Mouse (Mus musculus): ENCODE results near the gene Rpp25. TPM values are rescaled to one million over a fixed set of nuclear protein-coding genes. Genes with fewer than 3 reads are reported as not detected.

The Rpp25 gene
- not detected in 2 replicates for total RNA-seq (2023)

GRCm38 (mm10) chr9:57503622-57504380 lies at the start of gene Rpp25:
Gene Rpp25 (plus strand): TSS chr9:57504026.

DNA sequence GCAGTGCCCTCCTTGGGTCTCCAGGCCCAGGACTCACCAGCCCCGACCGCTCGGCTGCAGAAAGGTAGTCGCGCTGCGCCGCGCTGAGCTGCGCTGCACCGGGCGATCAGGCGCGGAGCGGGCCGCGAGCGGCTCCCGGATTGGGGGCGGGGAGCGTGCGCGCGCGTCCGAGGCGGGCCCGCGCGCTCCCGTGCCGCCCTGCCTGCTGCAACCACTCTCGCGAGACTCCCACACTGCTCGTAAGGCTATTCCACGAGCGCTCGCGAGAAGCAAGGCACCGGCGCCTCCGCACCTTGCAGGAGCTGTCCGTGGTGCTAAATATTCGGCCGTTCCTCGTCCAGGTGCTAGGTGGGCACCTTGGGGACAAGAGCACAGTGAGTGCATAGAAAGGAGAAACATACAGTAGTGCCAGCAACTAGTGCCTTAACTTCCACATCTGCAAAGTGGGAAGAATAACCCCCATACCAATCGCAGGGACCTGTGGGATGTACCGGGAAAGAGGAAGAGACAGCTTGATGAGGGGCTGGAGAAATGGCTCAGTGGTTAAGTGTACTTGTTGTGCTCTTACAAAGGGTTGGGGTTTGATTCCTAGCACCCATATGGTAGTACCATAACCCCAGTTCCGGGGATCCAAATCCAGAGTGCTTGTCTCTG lies 35.8 kb upstream of the Rpp25 start, which contains the start of gene Scamp5:
Gene Scamp5, minus strand, starts transcription at position 165 of the 654 bp plus-strand sequence.

DNA sequence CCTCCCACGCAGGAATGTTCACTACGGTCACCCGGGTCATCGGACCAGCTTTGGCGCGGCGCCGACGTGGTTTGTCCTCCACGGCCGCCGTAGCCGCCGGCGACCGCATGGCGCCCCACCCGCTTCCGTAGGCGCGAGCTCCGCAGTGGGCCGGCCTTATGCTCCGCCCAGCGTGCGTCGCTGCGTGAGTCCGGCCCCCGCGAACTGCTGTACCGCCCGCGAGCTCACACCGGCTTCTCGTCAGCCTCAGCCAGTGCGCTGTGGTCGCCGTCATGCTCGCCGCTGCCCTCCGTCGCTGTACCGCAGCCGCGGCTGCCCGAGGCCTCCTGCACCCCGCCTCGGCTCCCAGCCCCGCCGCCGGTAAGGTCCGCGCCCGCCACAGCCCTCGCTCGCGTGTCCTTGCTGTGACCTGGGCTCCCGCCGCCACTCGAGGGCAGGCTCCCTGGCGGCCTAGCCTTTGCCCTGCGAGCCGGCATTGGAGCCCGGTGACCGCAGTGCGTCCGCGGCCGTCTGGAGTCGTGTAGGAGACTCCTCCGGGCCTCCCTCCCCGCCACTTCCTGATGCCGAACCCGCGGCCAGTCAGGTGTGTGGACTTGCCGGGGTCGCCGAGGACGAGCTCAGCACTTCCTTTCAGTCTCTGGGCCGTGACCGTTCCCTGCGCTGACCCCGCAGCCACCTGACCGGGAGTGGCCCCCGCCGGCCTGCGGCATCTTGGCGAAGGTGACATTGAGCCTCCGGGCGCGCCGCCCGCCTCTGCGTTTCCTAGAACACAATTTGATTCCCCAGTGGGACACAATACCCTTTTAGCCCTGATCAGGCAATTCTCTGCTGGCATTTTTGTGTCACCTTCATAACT lies 17.5 kb downstream of the Rpp25 start, which contains the start of gene Cox5a:
Gene Cox5a, plus strand, starts transcription at position 219 of the 856 bp plus-strand sequence.

DNA sequence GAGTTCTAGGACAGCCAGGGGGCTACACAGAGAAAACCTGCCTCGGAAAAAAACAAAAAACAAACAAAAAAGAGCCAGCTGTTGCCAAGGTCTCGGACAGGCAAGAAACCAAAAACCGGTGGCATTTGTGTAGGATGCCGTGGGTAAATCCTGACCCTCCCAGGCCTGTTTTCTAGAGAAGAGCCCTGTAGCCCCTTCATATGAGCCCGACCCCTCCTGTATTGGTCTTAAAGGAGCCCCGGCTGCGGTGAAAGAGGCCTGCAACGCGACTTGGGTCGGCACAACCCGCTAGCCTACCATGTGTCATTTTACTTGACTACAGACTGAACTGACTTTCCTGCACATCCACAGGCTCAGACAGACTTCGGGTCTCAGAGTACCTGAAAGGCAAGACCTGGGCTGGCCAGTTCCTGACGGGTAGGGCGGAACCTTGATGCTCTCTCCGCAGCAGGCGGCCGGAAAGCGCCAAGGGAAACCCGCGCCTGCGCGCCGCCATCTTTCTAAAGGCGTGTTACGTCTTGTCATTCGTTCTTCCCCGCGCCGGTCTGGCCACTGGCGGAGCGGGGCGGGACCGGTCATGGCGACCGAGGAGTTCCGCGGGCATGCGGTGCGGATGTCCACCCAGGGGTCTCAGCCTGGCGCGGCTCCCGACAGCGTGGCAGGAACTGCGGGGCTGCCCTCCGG lies 33.4 kb downstream of the Rpp25 start, which contains the start of gene Fam219b:
Gene Fam219b, plus strand, starts transcription at position 485 of the 684 bp plus-strand sequence.

GRCm38 (mm10) chr9:57552139-57552887 lies 48.5 kb downstream of the Rpp25 start, which contains the start of gene Mpi:
Gene Mpi (minus strand): TSS chr9:57552763.

Other genes starting within 250 kb of the Rpp25 start
- 111 and 133 TPM in 2 replicates for gene 1700017B05Rik, start 241.4 kb upstream of the Rpp25 start, total RNA-seq (2023)
- 27.3 and 40.8 TPM in 2 replicates for gene Ppcdc, start 63.9 kb upstream of the Rpp25 start, total RNA-seq (2023)
- gene Scamp5, start 36.0 kb upstream of the Rpp25 start, total RNA-seq (2023), result 0.34 and 0.35 TPM in 2 replicates
- gene Cox5a, start 17.2 kb downstream of the Rpp25 start, total RNA-seq (2023), result 102 and 107 TPM in 2 replicates
- 7.1 and 10.2 TPM in 2 replicates for gene Fam219b, start 33.5 kb downstream of the Rpp25 start, total RNA-seq (2023)
- gene Mpi, start 48.7 kb downstream of the Rpp25 start, total RNA-seq (2023), result 6.6 and 10.1 TPM in 2 replicates
- gene Scamp2, start 56.9 kb downstream of the Rpp25 start, total RNA-seq (2023), result 192 and 234 TPM in 2 replicates
- 28.6 and 35.8 TPM in 2 replicates for gene Ulk3, start 85.4 kb downstream of the Rpp25 start, total RNA-seq (2023)
- gene Cplx3, start 102.3 kb downstream of the Rpp25 start, total RNA-seq (2023), result not detected in 2 replicates
- gene Lman1l, start 116.7 kb downstream of the Rpp25 start, total RNA-seq (2023), result not detected in 2 replicates
- gene Csk, start 149.6 kb downstream of the Rpp25 start, total RNA-seq (2023), result 161 and 173 TPM in 2 replicates
- not detected in 2 replicates for gene Cyp1a2, start 179.7 kb downstream of the Rpp25 start, total RNA-seq (2023)
- not detected in 2 replicates for gene Cyp1a1, start 183.9 kb downstream of the Rpp25 start, total RNA-seq (2023)
- gene Edc3, start 204.5 kb downstream of the Rpp25 start, total RNA-seq (2023), result 10.4 and 11.9 TPM in 2 replicates

Measured in neutrophil, adult 65 days (primary cell).